50 mouse cellular contexts compared by ENCODE assay signal in the genomic region with DNA sequence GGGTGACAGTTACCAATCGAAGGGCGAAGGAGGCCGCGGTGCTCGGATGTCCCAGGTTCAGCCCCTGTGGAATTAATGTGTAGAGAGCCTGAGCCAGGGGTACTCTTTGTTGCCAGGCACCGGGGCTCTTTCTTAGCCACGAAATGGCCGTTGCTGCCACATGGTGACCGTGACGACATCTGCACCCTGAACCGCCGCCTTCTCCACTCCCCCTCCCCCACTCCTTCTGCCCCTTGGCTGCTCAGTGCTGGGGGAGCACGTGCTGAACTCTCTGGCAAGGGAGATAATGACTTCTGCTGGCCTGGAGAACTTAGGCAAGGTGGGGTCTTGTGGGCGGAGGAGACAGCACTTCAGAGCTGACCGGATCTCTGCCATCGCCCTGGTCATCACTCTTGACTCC. TPM values are rescaled to one million over a fixed set of nuclear protein-coding genes. Genes with fewer than 3 reads are reported as not detected.
"Had no signal": no experiment of that assay in that cellular context is flagged by ENCODE, and none has a peak within 500 bp of the region (broad histone marks: within the 10 kb centered on the region; RNA-seq: fewer than 3 reads in every experiment).

No protein-coding gene starts in this region.

- H3K27me3 ChIP-seq: heart, embryonic 12.5 days; heart, embryonic 13.5 days; heart, embryonic 15.5 days; hindbrain, embryonic 12.5 days; hindbrain, embryonic 13.5 days; hindbrain, embryonic 15.5 days; intestine, embryonic 15.5 days; kidney, embryonic 15.5 days had no signal

- H3K4me1 ChIP-seq: heart, embryonic 10.5 days; heart, embryonic 12.5 days; heart, embryonic 13.5 days; heart, embryonic 15.5 days; hindbrain, embryonic 15.5 days; intestine, embryonic 15.5 days; kidney, embryonic 15.5 days had no signal

- H3K36me3 ChIP-seq: heart, embryonic 10.5 days; heart, embryonic 12.5 days; heart, embryonic 13.5 days; heart, embryonic 15.5 days; hindbrain, embryonic 10.5 days; hindbrain, embryonic 12.5 days; hindbrain, embryonic 13.5 days; hindbrain, embryonic 15.5 days; intestine, embryonic 15.5 days; kidney, embryonic 15.5 days had no signal

- DNase-seq: heart, postnatal 10 days; heart, postnatal 14 days; heart, postnatal 36 days; heart, postnatal 4 days; kidney, adult 11 months; kidney, adult 18-20 months; kidney, adult 2 months; kidney, adult 8-10 months; kidney, adult 9 months; kidney, postnatal 10 days; kidney, postnatal 14 days; kidney, postnatal 25 days; kidney, postnatal 36 days; kidney, postnatal 4 days; layer of hippocampus, adult 9-11 months; layer of hippocampus, postnatal 36 days had no signal

- H3K4me3 ChIP-seq: heart, embryonic 10.5 days; heart, embryonic 12.5 days; heart, embryonic 13.5 days; heart, embryonic 15.5 days; hindbrain, embryonic 10.5 days; hindbrain, embryonic 12.5 days; hindbrain, embryonic 13.5 days; hindbrain, embryonic 15.5 days; intestine, embryonic 15.5 days; kidney, embryonic 15.5 days; layer of hippocampus, adult 2 months had no signal

- H3K27ac ChIP-seq: heart, embryonic 10.5 days; heart, embryonic 13.5 days; heart, embryonic 15.5 days; hindbrain, embryonic 10.5 days; hindbrain, embryonic 12.5 days; hindbrain, embryonic 13.5 days; hindbrain, embryonic 14.5 days; hindbrain, embryonic 15.5 days; hindbrain, postnatal 0 days; intestine, embryonic 15.5 days; kidney, embryonic 15.5 days; kidney, postnatal 0 days; layer of hippocampus, adult 2 months had no signal

RNA-seq across cellular contexts. Expression of a gene that starts 47.7 kb away (rescaled TPM):
- total RNA-seq: heart, postnatal 10 days; heart, postnatal 14 days; heart, postnatal 25 days; heart, postnatal 36 days; heart, postnatal 4 days; hematopoietic stem cell, adult 5-6 weeks; hindbrain, postnatal 0 days; layer of hippocampus, adult 18-20 months; layer of hippocampus, adult 2 months; layer of hippocampus, adult 8-10 months; layer of hippocampus, postnatal 10 days; layer of hippocampus, postnatal 14 days; layer of hippocampus, postnatal 25 days; layer of hippocampus, postnatal 36 days had no signal
- polyA plus RNA-seq: heart, embryonic 10.5 days; heart, embryonic 11.5 days; heart, embryonic 12.5 days; heart, embryonic 13.5 days; heart, embryonic 14.5 days; heart, embryonic 15.5 days; heart, embryonic 16.5 days; heart, postnatal 0 days; hindbrain, embryonic 10.5 days; hindbrain, embryonic 11.5 days; hindbrain, embryonic 12.5 days; hindbrain, embryonic 13.5 days; hindbrain, embryonic 14.5 days; hindbrain, embryonic 15.5 days; hindbrain, embryonic 16.5 days; hindbrain, postnatal 0 days; inflammation-experienced regulatory T-cells, adult 6 months; intestine, embryonic 14.5 days; intestine, embryonic 15.5 days; intestine, embryonic 16.5 days; intestine, postnatal 0 days; kidney, embryonic 14.5 days; kidney, embryonic 15.5 days; kidney, embryonic 16.5 days; kidney, postnatal 0 days; large intestine, adult 2 months had no signal
